Mouse (Mus musculus) midbrain, embryonic 16.5 days (tissue): ENCODE results near the gene Ranbp3l. TPM values are rescaled to one million over a fixed set of nuclear protein-coding genes. Genes with fewer than 3 reads are reported as not detected.
A peak's percentile ranks its signal among the peaks of the same experiment; 100 is the strongest.

Source experiments
- ATAC-seq: fragments of 200-750 bp; cut with Nextera tagmentation; 2 replicates; pipeline ENCODE4 v1.8.0; 2017; ENCODE audit warnings: moderate TSS enrichment
- H3K27ac ChIP-seq: fragments of 300-500 bp; sonication (generic); 2 replicates; pipeline ENCODE4 v1.5.1; 2014; ENCODE audit warnings: mild to moderate bottlenecking, low read length, mixed read lengths
- H3K27me3 ChIP-seq: fragments of 300-500 bp; sonication (generic); 2 replicates; pipeline ENCODE4 v1.6.1; 2014; ENCODE audit warnings: low read depth, low read length, mixed read lengths; ENCODE audit not compliant: control insufficient read depth, insufficient read depth
- H3K36me3 ChIP-seq: fragments of 300-500 bp; sonication (generic); 2 replicates; pipeline ENCODE4 v1.6.1; 2014; ENCODE audit warnings: mild to moderate bottlenecking, low read length, moderate library complexity, mixed read lengths; ENCODE audit not compliant: control insufficient read depth, insufficient read depth
- H3K4me1 ChIP-seq: fragments of 300-500 bp; sonication (generic); 2 replicates; pipeline ENCODE4 v1.6.1; 2014; ENCODE audit warnings: mild to moderate bottlenecking, low read length, mixed read lengths; ENCODE audit not compliant: control insufficient read depth, insufficient read depth
- H3K4me2 ChIP-seq: fragments of 300-500 bp; sonication (generic); 2 replicates; pipeline ENCODE4 v1.6.1; 2014; ENCODE audit warnings: mild to moderate bottlenecking, low read length, mixed read lengths
- H3K4me3 ChIP-seq: fragments of 300-500 bp; sonication (generic); 2 replicates; pipeline ENCODE4 v1.5.1; 2014; ENCODE audit warnings: low read depth, mild to moderate bottlenecking, low read length, moderate library complexity, mixed read lengths
- H3K9ac ChIP-seq: fragments of 300-500 bp; sonication (generic); 2 replicates; pipeline ENCODE4 v1.6.1; 2014; ENCODE audit warnings: low read depth, low read length, mixed read lengths
- H3K9me3 ChIP-seq: fragments of 300-500 bp; sonication (generic); replicated peaks from 2 replicates; pipeline ENCODE4 v1.6.1; 2014; ENCODE audit warnings: mild to moderate bottlenecking, low read length, mixed read lengths; ENCODE audit not compliant: control insufficient read depth, poor library complexity, severe bottlenecking
- WGBS: fragments of 180-500 bp; shearing (Covaris S2); extraction: QIAGEN DNeasy Blood & Tissue Kit; methylation state at CpG from one replicate; pipeline ENCODE4 v1.1.7; 2014; 5-methylcytosine and 5-hydroxymethylcytosine counted together
- polyA plus RNA-seq: library from polyadenylated mRNA; unstranded; fragments of >200 nt; fragmentation: Nextera tagmentation; extraction: Ambion mirVana; gene quantifications from 2 replicates; pipeline ENCODE4 v1.2.1, GENCODE M21; 2015

Gene Ranbp3l
- polyA plus RNA-seq, 1 experiment from 2014 or later: 10.2 TPM

GRCm38 (mm10) chr15:9061150-9061882 is 93.6 kb downstream of the Ranbp3l start:
- Histone ChIP-seq H3K9ac (no peak overlapping the region), H3K4me3 (no peak overlapping the region), H3K9me3 (no peaks in the 10 kb centered on the region), H3K36me3 (no peaks in the 10 kb centered on the region), H3K27me3 (no peaks in the 10 kb centered on the region), H3K4me2 (no peak overlapping the region), H3K27ac (0 out of 2 replicates have a peak overlapping the region, but pooled peaks have one; percentile 7), H3K4me1 (0 out of 2 replicates have a peak, but pooled peaks cover 2% of the 10 kb centered on the region)
- peak; percentile 95 for ATAC-seq
- 35% methylated on average over 7 of the region's 7 CpGs for WGBS

GRCm38 (mm10) chr15:9068881-9069280 is 101.1 kb downstream of the Ranbp3l start:
- no peak overlapping the region for H3K4me3 ChIP-seq
- no peak overlapping the region for H3K9ac ChIP-seq
- 85% methylated on average over 4 of the region's 4 CpGs for WGBS
- no peak overlapping the region for H3K4me2 ChIP-seq
- no peaks in the 10 kb centered on the region for H3K9me3 ChIP-seq
- no peak for ATAC-seq
- H3K4me1 ChIP-seq: peaks cover 22% of the 10 kb centered on the region
- no peak overlapping the region for H3K27ac ChIP-seq
- H3K36me3 ChIP-seq: no peaks in the 10 kb centered on the region
- no peaks in the 10 kb centered on the region for H3K27me3 ChIP-seq

GRCm38 (mm10) chr15:9070353-9070752 is 102.6 kb downstream of the Ranbp3l start:
- Histone ChIP-seq H3K4me3 (peak overlapping the region; percentile 95), H3K27ac (peak overlapping the region; percentile 89; the same call in 1 of the 2 replicates), H3K4me1 (peaks cover 30% of the 10 kb centered on the region), H3K27me3 (no peaks in the 10 kb centered on the region), H3K9me3 (no peaks in the 10 kb centered on the region), H3K36me3 (no peaks in the 10 kb centered on the region), H3K9ac (peak overlapping the region; percentile 92), H3K4me2 (peak overlapping the region; percentile 68)
- 3% methylated on average over 3 of the region's 3 CpGs for WGBS
- peak; percentile 33; the same call in 1 of the 2 replicates for ATAC-seq

GRCm38 (mm10) chr15:9070912-9071555 is 103.3 kb downstream of the Ranbp3l start, which contains the start of gene Nadk2:
Nadk2 (plus strand) TSS chr15:9071260.
- ATAC-seq: peak; percentile 99
- H3K4me1 ChIP-seq: peaks cover 34% of the 10 kb centered on the region
- WGBS: under 1% methylated on average over 48 of the region's 54 CpGs

GRCm38 (mm10) chr15:9071556-9072544 is 104.1 kb downstream of the Ranbp3l start:
- ATAC-seq: peak; percentile 75
- Histone ChIP-seq H3K36me3 (no peaks in the 10 kb centered on the region), H3K4me2 (peak overlapping the region; percentile 68), H3K27ac (peak overlapping the region; percentile 89), H3K4me1 (peaks cover 34% of the 10 kb centered on the region), H3K9me3 (no peaks in the 10 kb centered on the region), H3K9ac (peak overlapping the region; percentile 92), H3K4me3 (peak overlapping the region; percentile 95), H3K27me3 (no peaks in the 10 kb centered on the region)
- under 1% methylated on average over 64 of the region's 66 CpGs for WGBS

More at GRCm38 (mm10) chr15:9070912-9071555, 103.3 kb downstream of the Ranbp3l start, which contains the start of gene Nadk2:
- Histone ChIP-seq H3K36me3 (no peaks in the 10 kb centered on the region), H3K4me3 (peak within 1 kb of the TSS; percentile 95), H3K9me3 (no peaks in the 10 kb centered on the region), H3K4me2 (peak within 1 kb of the TSS; percentile 68), H3K27ac (peak within 1 kb of the TSS; percentile 89), H3K27me3 (no peaks in the 10 kb centered on the region), H3K9ac (peak within 1 kb of the TSS; percentile 92)

GRCm38 (mm10) chr15:9072630-9073029 is 104.9 kb downstream of the Ranbp3l start:
- 34% methylated on average over 5 of the region's 5 CpGs for WGBS
- Histone ChIP-seq H3K27ac (no peak overlapping the region), H3K36me3 (no peaks in the 10 kb centered on the region), H3K4me3 (peak overlapping the region; percentile 95), H3K9me3 (no peaks in the 10 kb centered on the region), H3K4me2 (peak overlapping the region; percentile 68), H3K27me3 (no peaks in the 10 kb centered on the region), H3K4me1 (peaks cover 34% of the 10 kb centered on the region), H3K9ac (0 out of 2 replicates have a peak overlapping the region, but pooled peaks have one; percentile 92)
- ATAC-seq: no peak

GRCm38 (mm10) chr15:9073067-9073608 is 105.4 kb downstream of the Ranbp3l start:
- 59% methylated on average over 12 of the region's 12 CpGs for WGBS
- H3K4me1 ChIP-seq: peaks cover 34% of the 10 kb centered on the region
- no peaks in the 10 kb centered on the region for H3K27me3 ChIP-seq
- H3K4me2 ChIP-seq: peak overlapping the region; percentile 68
- H3K36me3 ChIP-seq: no peaks in the 10 kb centered on the region
- no peak overlapping the region for H3K9ac ChIP-seq
- no peaks in the 10 kb centered on the region for H3K9me3 ChIP-seq
- ATAC-seq: no peak
- H3K4me3 ChIP-seq: peak overlapping the region; percentile 95; the same call in 1 of the 2 replicates
- no peak overlapping the region for H3K27ac ChIP-seq

GRCm38 (mm10) chr15:9073684-9074083 is 105.9 kb downstream of the Ranbp3l start:
- WGBS: 74% methylated on average over 5 of the region's 5 CpGs
- no peak for ATAC-seq
- Histone ChIP-seq H3K4me1 (peaks cover 34% of the 10 kb centered on the region), H3K9ac (no peak overlapping the region), H3K36me3 (no peaks in the 10 kb centered on the region), H3K27me3 (no peaks in the 10 kb centered on the region), H3K4me2 (peak overlapping the region; percentile 68), H3K9me3 (no peaks in the 10 kb centered on the region), H3K4me3 (no peak overlapping the region), H3K27ac (no peak overlapping the region)
